Mouse (Mus musculus) liver, embryonic 14.5 days (tissue): ENCODE results near the gene Ak1. TPM values are rescaled to one million over a fixed set of nuclear protein-coding genes. Genes with fewer than 3 reads are reported as not detected.

ENCODE experiments used
- ATAC-seq: fragments of 200-750 bp; cut with Nextera tagmentation; 2 replicates; pipeline ENCODE4 v1.8.0; 2017; ENCODE audit warnings: moderate number of reproducible peaks, mild to moderate bottlenecking, moderate library complexity; ENCODE audit not compliant: insufficient read depth
- DNase-seq, 3 experiments: peaks; one replicate each; pipeline ENCODE4 v3.0.0-alpha.2; 2012 to 2013; ENCODE audit warnings: low read depth in 3 of 3, low spot score in 3 of 3
- H3K27ac ChIP-seq: fragments of 300-500 bp; sonication (generic); 2 replicates; pipeline ENCODE4 v1.5.1; 2014; ENCODE audit warnings: moderate library complexity, mild to moderate bottlenecking, control low read depth, inconsistent platforms
- H3K27me3 ChIP-seq: fragments of 300-500 bp; sonication (generic); 2 replicates; pipeline ENCODE4 v1.6.1; 2014; ENCODE audit warnings: mild to moderate bottlenecking, low read length, moderate library complexity; ENCODE audit not compliant: control insufficient read depth, insufficient read depth
- H3K36me3 ChIP-seq: fragments of 300-500 bp; sonication (generic); replicated peaks from 2 replicates; pipeline ENCODE4 v1.6.1; 2014; ENCODE audit warnings: low read depth; ENCODE audit not compliant: control insufficient read depth, insufficient read depth
- H3K4me1 ChIP-seq, 2 experiments: fragments of 200-500 bp in 1 of 2; fragments of 300-500 bp in 1 of 2; sonication (generic) in 1 of 2; replicated peaks; 2 replicates each; pipeline ENCODE4 v1.6.1; 2012 to 2014; ENCODE audit warnings: antibody characterized with exemption in 1 of 2, inconsistent platforms in 1 of 2, low read length in 1 of 2; ENCODE audit not compliant: control insufficient read depth in 2 of 2, insufficient read depth in 2 of 2
- H3K4me2 ChIP-seq: fragments of 300-500 bp; sonication (generic); 2 replicates; pipeline ENCODE4 v1.6.1; 2014; ENCODE audit warnings: low read depth, mild to moderate bottlenecking, control low read depth, moderate library complexity
- H3K4me3 ChIP-seq, 2 experiments: fragments of 200-500 bp in 1 of 2; fragments of 300-500 bp in 1 of 2; sonication (generic) in 1 of 2; 2 replicates each; pipeline ENCODE4 v1.5.1; 2012 to 2014; ENCODE audit warnings: low read depth in 2 of 2, low read length in 2 of 2, mild to moderate bottlenecking in 2 of 2, control low read depth in 1 of 2, inconsistent platforms in 1 of 2, moderate library complexity in 1 of 2; ENCODE audit not compliant: insufficient read depth in 1 of 2
- H3K9ac ChIP-seq: fragments of 300-500 bp; sonication (generic); replicated peaks from 2 replicates; pipeline ENCODE4 v1.6.1; 2014; ENCODE audit warnings: mild to moderate bottlenecking, control low read depth, moderate library complexity
- H3K9me3 ChIP-seq: fragments of 300-500 bp; sonication (generic); 2 replicates; pipeline ENCODE4 v1.6.1; 2016; ENCODE audit warnings: low read length, mixed read lengths; ENCODE audit not compliant: control insufficient read depth
- CTCF ChIP-seq: IDR thresholded peaks from 2 replicates; pipeline ENCODE4 v1.5.1; 2016; ENCODE audit warnings: antibody characterized with exemption, low read depth, control low read depth
- EP300 ChIP-seq: IDR thresholded peaks from 2 replicates; pipeline ENCODE4 v1.6.1; 2016; ENCODE audit warnings: antibody characterized with exemption, low read depth
- WGBS: fragments of 180-500 bp; shearing (Covaris S2); extraction: QIAGEN DNeasy Blood & Tissue Kit; methylation state at CpG from one replicate; pipeline ENCODE4 v1.1.7; 2014; ENCODE audit not compliant: insufficient replicate concordance; 5-methylcytosine and 5-hydroxymethylcytosine counted together
- polyA plus RNA-seq, 2 experiments: library from polyadenylated mRNA; depleted of rRNA in 1 of 2; stranded (reverse) in 1 of 2; unstranded in 1 of 2; fragments of >200 nt; fragmentation: Nextera tagmentation in 1 of 2; extraction: Ambion mirVana in 1 of 2; gene quantifications; 2 replicates each; pipeline versions ENCODE4 v1.2.1 to v1.2.3; 2012 to 2014

Ak1 gene
- polyA plus RNA-seq, 2 experiments, result 0.37 to 0.44 TPM

DNA sequence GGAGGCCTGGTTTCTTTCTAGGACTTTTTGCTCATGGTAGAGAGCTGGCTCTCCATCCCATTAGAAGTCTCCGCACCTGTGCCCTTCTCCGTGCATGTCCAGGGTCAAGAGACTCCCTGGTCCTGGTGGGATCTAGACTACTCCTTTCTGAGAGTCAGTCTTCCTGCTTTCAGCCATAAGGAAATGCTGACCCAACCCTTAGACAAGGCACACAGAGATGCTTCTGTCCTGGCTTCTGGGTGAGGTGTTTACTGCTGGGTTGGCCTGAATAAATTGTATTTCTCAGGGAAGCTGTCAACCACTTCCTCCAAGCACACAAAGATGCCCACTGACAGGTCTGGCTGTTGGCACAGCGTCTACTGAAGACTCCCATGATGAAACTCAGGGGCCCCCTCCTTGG, 22.1 kb upstream of the Ak1 start, which contains the start of gene St6galnac6:
Gene St6galnac6 (plus strand): TSS at position 301 of the 400 bp plus-strand sequence.
- Histone ChIP-seq H3K4me3 (no peak within 1 kb of the TSS), H3K9ac (no peak within 1 kb of the TSS), H3K4me1 (peaks cover 8 to 13% of the 10 kb centered on the region in 2 experiments), H3K27ac (no peak within 1 kb of the TSS), H3K27me3 (no peaks in the 10 kb centered on the region), H3K36me3 (no peaks in the 10 kb centered on the region), H3K9me3 (no peaks in the 10 kb centered on the region), H3K4me2 (no peak within 1 kb of the TSS)
- no peak for TF ChIP-seq CTCF
- no peak for TF ChIP-seq EP300
- no peak for DNase-seq
- WGBS, result 78% methylated on average over 3 of the region's 3 CpGs
- ATAC-seq, result no peak

DNA sequence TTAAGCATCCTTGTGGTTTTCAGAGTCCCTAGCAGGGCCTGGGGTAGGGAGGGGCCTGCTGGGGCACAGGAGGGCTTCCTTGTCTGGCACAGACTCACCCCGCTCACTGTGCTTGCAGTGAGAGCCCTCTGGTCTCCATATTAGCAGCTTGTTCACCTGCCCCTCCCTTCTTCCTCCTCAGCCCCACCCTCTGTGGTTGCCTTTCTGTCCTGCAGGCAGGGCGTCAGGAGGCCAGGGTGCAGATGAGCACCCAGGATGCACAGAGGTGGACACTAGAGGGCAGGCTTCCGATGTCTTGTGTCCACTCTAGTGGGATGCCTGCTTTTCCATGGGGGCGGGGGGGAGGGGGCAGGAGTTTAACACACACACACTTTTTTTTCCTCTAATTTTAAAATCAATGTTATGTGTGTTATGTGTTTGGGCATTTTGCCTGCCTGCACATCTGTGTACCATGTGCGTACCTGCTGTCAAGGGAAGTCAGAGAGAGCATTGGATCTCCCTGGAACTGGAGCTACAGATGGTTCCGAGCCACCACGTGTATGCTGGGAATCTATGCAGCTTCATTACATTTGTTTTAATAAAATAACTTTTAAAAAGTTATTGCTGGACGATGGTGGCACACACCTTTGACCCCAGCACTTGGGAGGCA, 20.0 kb upstream of the Ak1 start:
- H3K27me3 ChIP-seq, result no peaks in the 10 kb centered on the region
- 30% methylated on average over 8 of the region's 8 CpGs for WGBS
- no peak overlapping the region for H3K9ac ChIP-seq
- TF ChIP-seq CTCF (peak; percentile 83), EP300 (no peak)
- H3K4me3 ChIP-seq, result no peak overlapping the region
- peaks cover 10 to 16% of the 10 kb centered on the region in 2 experiments for H3K4me1 ChIP-seq
- no peaks in the 10 kb centered on the region for H3K36me3 ChIP-seq
- peak; percentile 77 for ATAC-seq
- H3K9me3 ChIP-seq, result no peaks in the 10 kb centered on the region
- DNase-seq, result peak; percentile 70 to 75 (median 74)
- H3K27ac ChIP-seq, result no peak overlapping the region
- H3K4me2 ChIP-seq, result peak overlapping the region; percentile 72

DNA sequence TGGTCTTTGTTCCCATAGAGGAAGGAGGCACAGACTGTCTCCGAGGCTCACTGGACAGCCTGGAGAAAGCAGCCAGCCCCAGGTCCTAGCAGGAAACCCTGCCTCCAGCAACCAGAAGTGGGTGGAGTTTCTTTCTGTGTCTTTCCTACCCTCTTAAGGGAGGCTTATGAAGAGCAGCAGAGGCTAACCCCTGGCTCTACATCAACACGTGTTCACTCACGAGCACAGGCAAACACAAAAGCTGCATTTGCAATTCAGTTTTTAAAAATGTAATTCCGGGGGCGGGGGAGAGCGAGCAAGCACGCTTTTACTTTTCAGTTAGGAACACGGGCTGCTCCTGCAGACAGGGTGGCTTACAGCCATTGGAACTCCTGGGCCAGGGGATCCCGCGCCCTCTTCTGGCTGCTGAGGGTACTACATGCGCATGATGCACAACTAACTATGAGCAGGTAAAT, 18.9 kb upstream of the Ak1 start:
- ATAC-seq, result peak; percentile 52
- H3K9ac ChIP-seq, result peak overlapping the region; percentile 40
- no peaks in the 10 kb centered on the region for H3K9me3 ChIP-seq
- 0% methylated on average over 11 of the region's 11 CpGs for WGBS
- no peak overlapping the region for H3K27ac ChIP-seq
- DNase-seq, result peak in 1 of 3 experiments; percentile 70
- H3K27me3 ChIP-seq, result no peaks in the 10 kb centered on the region
- H3K36me3 ChIP-seq, result no peaks in the 10 kb centered on the region
- H3K4me2 ChIP-seq, result peak overlapping the region; percentile 72
- no peak for TF ChIP-seq EP300
- TF ChIP-seq CTCF, result peak; percentile 96
- peak overlapping the region; percentile 50 to 63 for H3K4me3 ChIP-seq
- peaks cover 11 to 17% of the 10 kb centered on the region in 2 experiments for H3K4me1 ChIP-seq

- TF ChIP-seq CTCF (no peak), EP300 (no peak)
- Histone ChIP-seq H3K4me3 (peak overlapping the region in 1 of 2 experiments; percentile 40; a peak in 2 of 4 replicates), H3K36me3 (no peaks in the 10 kb centered on the region), H3K9ac (no peak overlapping the region), H3K27ac (no peak overlapping the region), H3K4me1 (peaks cover 18 to 30% of the 10 kb centered on the region in 2 experiments), H3K27me3 (no peaks in the 10 kb centered on the region), H3K4me2 (peak overlapping the region; percentile 19; the same call in 1 of the 2 replicates), H3K9me3 (no peaks in the 10 kb centered on the region)
- DNase-seq, result no peak
- ATAC-seq, result no peak
- WGBS, result 35% methylated on average over 10 of the region's 10 CpGs
Observed at GRCm38 (mm10) chr2:32604631-32605030, 16.9 kb upstream of the Ak1 start.
